Mouse (Mus musculus): Measurements from ENCODE around the gene Smarcc1.

Gene Smarcc1

DNA sequence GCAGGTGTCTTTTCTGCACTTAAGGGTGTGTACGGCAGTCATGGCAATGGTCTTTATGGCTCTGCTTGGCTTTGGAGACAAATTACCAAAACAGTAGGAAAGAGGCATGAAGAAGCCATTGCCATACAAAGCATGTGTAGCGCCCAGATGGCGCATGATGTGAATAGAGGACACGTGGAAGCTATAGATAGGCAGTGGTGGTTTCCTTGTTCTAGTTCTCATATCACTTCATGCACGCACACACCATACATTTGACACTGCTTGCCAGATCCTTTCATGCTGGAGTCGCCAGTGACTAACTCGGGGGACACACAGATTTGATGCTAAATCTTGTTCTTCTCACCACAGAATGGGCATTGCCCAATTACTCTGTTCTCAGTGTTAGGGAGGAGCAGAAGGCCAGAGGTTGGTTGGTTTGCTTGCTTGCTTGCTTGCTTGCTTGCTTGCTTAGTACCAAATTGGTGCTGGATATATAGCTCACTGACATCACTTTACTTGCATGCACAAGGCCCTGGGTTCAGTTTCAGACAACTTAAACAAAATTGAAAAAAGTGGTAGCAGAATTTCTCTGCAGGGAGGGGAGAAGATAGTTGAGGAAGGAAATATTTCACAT lies 125.8 kb downstream of the Smarcc1 start, which contains the start of gene Cspg5:
TSS of gene Cspg5 (plus strand) at position 563 of the 613 bp plus-strand sequence.
- peak in 1 of 2 experiments; percentile 11 for DNase-seq

DNA sequence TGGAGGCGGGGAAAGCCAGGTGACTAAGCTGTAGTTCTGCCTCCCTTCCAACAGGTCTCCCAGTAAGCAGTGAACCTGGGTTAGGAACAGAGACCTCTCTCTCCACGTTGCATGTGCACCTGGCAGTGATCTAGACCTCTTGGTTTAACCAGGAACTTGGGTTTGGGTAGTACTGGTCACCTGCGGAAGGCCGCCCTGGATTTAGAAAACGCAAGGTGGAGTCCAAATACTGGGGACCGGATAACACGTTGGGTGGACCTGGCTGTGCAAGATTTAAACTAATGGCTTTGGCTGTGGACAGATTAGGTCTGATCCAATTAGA lies 127.0 kb downstream of the Smarcc1 start:
- DNase-seq = no peak

DNA sequence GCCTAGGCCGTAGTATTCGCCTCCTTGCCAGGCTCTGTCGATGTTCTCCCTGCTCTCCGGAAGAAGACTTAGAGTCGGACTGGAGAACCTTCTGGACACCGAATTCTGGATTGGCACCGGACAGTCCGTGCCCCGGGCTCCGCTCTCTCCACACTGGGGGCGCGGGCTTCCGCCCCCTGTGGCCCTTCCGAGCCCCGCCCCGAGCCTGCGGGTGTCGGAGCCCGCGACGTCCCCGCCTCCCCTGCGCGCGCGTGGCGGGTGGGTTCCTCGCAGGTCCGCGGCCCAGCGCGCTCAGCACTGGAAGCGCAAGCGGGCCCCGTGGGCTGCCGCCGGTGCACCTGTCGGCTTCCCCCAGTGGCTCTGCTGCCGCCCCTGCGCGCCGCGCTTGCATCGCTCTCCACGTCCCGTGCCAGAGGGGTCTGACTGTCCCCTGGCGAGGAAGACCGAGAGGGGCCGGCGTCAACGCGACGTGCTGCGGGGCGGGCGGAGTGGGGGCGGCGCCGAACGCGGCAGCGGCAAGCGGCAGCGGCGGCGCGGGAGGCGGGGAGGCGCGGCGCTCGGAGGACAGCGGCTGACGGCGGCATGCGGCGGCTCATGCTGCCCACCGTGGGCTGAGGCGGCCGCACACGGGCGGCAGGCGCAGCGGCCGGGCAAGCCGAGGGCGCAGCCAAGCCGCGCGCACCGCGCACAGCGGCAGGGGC lies 127.5 kb downstream of the Smarcc1 start:
- DNase-seq = peak; percentile 9 to 47

DNA sequence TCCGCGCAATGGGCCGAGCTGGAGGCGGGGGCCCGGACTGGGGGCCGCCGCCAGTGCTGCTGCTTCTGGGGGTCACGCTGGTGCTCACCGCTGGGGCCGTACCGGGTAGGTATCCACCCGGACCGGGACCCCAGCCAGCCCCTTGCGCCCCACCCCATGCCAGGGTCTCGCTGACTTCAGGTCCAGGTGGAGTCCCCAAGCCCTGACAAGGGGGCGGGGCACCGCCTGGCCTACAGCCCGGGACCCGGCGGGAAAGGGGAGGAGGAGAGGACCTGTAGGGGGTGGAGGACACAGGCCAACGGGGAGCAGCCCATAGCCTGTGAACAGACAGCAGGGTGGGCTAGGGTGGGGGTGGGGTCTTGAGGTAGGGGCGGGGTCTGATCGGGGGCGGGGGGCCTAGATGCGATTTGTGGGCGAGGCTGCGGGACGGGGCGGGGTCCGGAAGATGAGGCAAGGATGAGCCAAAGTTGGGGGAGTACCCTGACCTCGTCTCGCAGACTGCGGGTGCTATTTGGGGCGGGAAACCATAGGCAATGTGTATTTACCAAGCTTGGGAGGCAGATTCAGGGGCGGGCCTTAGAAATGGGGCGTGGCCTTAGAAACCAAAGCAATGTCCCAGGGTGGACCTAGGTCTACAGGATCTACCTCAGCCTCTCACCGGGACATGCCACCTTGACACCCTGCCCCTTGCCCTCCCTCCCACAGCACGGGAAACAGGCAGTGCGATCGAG lies 128.2 kb downstream of the Smarcc1 start:
- DNase-seq = peak; percentile 45 to 74

DNA sequence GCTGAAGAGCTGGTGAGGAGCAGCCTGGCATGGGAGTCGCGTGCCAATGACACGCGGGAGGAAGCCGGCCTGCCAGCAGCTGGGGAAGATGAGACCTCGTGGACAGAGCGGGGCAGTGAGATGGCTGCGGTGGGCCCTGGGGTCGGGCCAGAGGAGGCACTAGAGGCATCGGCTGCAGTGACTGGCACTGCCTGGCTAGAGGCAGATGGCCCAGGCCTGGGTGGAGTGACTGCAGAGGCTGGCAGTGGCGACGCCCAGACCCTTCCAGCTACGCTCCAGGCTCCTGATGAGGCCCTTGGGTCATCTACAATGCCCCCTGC lies 128.8 kb downstream of the Smarcc1 start:
- DNase-seq = no peak

DNA sequence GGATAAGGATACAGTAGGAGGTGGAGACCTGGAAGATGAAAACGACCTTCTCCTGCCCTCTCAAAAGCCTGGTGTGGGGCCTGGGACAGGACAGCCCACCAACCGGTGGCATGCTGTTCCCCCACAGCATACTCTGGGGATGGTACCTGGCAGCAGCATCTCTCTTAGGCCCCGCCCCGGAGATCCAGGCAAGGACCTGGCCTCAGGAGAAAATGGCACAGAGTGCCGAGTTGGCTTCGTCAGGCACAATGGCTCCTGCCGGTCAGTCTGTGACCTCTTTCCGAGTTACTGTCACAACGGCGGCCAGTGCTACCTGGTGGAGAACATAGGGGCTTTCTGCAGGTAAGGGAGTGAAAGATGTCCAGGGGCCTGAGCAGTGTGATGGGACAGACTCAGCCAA lies 129.5 kb downstream of the Smarcc1 start:
- DNase-seq = no peak

DNA sequence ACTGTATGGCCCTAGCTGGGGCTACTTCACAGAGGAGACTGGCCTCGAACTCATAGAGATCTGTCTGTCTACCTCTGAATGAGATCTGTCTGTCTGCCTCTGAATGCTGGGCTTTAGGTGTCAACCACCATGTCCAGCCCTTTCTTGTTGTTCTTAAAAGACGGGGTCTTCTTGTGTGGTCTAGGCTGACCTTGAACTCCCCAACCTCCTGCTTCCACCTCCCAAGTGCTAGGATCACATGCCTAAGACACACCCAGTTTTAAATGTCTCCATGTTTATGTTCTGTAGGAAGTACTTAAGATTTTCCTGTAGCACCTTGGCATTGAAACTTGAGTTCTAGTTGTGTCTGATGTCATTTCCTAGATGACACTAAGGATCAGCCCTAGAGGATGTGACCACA lies 131.4 kb downstream of the Smarcc1 start:
- no peak for DNase-seq

DNA sequence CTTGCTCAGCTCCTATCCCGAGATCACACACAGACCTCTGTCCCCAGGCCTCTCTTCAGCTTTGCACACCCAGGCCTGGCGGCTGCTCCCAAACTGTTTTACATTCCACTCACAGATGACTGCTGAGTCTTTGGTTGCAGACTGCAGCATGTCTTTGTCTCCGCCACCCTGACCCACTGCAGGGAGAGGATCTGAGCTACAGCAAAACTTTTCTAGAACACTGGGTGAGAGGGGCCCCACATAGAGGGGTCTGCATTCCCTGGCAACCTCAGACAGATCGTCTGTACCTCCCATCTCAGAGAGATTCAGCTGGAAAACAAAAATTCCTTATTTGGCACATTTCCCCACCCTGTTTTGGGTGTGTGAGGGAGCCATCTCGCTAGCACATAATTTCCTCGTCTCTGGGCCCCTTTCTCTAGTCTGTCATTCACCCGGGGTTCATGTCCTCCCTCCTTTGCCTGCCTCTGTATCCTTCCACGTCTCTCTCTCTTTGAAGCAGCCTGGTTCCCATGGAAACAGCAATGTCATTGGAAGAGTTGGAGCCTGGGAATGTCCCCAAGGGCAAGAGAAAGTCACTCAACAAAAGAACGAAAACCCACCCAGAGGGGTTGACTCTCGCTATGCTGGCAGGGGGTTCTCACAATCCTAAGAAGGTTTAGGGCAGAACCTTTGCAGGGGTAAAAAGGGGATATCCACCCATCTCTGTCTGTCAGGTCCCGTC lies 132.5 kb downstream of the Smarcc1 start:
- no peak for DNase-seq

DNA sequence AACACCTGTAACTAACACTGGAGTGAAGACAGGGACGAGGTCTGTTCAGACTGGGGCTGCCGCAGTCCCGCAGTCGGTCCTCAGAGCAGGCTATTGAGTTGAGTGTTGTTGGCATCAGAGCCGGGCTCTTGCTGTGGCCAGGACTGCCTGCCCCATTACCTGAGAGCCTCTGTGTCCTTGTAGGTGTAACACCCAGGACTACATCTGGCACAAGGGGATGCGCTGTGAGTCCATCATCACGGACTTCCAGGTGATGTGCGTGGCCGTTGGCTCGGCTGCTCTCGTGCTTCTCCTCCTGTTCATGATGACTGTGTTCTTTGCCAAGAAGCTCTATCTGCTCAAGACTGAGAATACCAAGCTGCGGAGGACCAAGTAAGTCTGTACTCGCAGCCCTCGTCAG lies 133.3 kb downstream of the Smarcc1 start:
- no peak for DNase-seq

DNA sequence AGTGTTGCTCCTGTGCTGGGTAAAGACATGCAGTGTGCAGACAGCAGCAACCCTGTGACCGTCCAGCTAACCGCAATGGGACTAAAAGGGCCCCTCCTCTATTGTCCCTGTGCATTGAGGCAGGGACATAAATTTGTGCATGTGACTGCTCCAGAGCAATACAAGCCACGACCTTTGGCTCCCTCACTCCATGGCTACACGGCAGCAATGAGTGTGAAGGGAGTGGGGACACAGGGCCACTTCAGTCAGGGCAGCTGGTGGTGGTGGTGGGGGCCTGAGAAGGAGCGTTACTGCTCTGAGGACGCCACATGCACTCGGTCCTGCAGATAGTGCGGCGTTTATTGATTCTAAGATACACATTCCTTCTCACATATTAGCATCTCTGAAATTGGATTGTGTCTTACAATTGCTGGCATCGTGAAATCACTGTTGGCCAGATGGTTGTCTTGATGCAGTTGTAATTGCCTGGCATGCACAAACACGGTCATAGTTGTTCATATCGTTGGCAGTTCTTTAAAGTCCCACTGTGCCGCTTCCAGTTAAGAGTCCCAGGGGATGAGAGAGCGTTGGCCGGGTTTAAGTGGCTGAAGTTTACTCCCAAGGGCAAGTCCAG lies 138.0 kb downstream of the Smarcc1 start:
- no peak for DNase-seq

DNA sequence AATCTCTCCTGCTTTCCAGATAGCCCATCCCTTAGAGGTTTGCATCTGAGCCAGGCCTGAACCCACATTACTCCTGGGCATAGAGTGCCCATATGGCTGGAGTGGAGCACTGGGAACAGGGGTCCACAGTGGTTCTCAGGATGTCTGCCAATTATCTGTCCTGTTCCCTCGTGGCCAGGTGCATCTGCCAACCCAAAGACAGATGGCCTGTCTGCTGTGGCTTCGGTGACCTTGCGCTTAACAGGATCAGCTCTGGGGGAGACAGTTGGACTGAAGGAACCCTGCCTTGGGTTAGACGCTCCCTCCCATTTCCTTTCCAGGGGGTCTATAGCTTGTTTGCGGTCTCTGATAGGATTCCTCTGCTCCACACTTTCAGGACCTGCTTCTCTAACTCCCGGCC lies 141.1 kb downstream of the Smarcc1 start:
- no peak for DNase-seq

DNA sequence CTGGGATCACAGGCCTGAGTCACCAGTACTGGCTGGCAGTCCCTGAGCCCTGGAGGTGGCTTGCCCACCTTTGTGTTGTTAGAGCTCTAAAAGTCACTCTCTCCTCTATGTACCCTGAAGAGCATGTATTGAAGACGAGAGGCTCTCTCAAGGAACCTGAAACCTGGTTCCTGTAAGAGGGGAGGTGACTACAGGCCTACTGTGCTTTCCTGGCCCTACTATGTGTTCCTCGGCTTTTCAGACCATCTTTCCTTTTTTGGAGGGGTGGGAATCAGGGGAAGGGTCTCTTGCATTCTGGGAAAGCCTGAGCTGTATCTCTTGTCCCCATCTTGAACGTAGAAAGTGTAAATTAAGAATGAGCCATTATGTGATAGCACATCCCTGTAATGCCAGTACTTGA lies 141.6 kb downstream of the Smarcc1 start:
- DNase-seq = no peak

DNA sequence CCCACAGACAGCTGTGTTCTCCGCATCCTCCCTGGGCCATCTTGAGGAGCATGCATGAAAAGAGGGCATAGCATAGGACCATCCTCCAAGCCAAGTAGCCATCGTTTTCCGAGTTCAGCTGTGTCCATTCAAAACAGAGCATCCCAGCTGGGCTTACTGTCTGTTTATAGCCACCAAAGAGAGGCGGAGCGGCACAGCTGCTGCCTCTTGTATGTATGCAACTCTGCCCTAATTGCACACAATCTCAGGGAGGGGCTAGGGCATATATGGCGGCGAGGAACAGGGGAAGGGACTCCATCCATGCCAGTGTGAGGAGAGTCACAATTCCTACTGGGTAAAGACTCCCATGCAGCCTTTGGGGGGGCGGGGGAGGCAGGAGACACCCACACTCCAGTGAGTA lies 145.7 kb downstream of the Smarcc1 start:
- DNase-seq = peak in 1 of 2 experiments; percentile 7

DNA sequence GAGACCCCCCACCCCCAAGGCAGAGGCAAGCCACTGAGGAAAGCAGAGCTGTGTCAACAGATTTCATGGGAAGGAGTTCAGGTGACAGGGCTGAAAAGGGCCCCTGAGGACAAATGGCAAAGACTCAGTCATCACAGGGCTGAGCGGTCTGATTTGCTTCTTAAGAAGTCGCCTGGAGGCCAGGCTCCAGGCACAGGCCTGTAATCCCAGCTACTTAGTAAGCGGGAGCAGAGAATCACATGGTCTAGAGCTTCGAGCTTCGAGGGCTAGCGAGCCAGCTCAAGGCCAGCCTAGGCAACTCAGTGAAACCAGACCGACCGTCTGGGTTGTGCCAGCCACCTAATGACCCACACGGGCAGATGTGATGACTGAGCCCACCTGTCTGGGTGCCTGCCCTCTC lies 147.5 kb downstream of the Smarcc1 start:
- no peak for DNase-seq

DNA sequence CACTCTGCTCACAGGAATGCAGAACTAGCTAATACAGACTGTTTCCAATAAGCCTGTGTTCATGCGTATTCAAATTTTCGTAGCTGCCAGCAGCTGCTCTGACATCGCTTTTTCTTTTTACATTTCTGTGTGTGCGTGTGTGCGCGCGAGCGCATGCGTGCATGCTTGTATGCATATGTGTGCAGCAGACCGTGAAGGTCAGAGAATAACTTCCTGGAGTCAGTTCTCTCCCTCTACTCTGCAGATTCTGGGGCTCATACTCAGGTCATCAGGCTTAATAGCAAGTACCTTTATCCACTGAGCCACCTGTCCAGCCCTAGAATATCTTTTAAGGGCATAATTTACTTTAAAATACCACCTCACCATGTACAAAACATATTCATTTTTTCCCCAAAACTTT lies 150.9 kb downstream of the Smarcc1 start:
- DNase-seq = peak in 1 of 2 experiments; percentile 28

DNA sequence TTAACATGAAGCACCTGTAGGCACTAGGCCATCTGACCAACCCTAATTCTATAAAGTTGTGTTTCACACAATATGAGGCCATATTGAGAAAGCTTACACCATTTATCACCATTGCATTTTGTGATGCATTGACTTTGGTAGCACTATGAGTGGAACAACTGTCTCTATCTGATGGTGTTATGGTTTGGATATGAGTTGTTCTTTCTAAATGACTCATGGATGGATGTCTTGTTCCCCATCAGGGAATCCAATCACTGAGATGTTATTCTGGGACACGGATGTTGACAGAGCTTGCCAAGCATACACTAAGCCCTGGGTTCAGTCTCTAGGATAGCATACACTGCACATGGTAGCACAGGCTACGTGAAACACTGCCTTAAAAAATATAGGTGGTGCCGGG lies 154.8 kb downstream of the Smarcc1 start:
- no peak for DNase-seq

DNA sequence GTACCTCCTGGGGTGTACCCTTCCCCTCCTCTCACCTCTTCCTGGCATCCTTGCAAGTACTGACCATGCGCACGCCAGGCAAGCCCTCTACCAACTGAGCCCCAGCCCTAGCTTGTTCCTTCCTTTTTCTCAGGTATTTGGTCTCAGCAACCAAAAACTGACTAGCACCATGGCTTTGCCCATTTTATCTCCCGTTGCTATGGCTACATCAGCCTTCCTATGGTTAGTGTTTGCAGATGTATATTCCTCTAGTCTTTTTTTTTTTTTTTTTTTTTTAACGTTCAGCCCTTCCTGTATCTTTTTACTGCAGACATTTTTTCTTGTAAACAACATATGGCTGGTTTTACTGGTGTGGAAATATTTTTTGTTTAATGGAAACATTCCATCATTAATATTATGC lies 156.0 kb downstream of the Smarcc1 start:
- no peak for DNase-seq

DNA sequence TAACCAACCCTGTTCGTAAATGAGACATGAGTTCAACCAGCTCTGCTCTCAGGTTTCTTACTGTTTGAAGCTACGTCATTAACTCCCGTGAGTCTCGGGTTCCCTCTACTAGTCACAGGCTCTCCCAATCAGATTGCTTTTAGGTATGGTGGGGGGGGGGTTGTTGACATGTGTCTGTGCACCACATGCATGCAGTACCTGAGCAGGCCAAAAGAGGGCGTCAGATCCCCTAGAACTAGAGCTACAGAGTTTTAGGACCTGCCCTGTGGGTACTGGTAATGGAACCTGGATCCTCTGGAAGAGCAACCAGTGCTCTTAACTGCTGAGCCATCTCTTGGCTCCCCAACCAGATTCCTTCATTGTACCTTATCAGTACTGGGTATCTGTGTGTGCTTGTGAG lies 158.4 kb downstream of the Smarcc1 start:
- peak in 1 of 2 experiments; percentile 14 for DNase-seq

DNA sequence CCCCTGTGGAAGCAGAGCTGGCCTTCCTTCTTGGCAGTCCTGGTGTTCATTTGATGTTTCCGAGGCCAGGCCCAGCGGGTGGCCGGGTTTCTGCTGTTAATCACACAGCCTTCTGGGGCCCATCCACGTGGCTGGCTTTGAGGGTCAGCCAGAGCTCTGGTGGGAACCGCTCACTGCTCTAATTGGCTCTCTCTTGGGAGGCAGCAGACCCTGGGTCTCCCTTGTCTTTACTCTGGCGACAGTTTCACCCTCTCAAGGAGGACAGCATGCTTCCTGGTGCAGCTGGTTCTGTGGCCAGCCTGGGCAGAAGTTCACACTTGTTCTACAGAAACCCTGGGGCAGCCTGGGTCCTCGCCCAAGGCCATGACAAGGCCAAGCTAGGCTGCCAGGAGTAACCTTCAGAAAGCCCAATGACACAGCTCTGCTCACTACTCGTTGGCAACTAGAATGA lies 159.9 kb downstream of the Smarcc1 start:
- DNase-seq = no peak

DNA sequence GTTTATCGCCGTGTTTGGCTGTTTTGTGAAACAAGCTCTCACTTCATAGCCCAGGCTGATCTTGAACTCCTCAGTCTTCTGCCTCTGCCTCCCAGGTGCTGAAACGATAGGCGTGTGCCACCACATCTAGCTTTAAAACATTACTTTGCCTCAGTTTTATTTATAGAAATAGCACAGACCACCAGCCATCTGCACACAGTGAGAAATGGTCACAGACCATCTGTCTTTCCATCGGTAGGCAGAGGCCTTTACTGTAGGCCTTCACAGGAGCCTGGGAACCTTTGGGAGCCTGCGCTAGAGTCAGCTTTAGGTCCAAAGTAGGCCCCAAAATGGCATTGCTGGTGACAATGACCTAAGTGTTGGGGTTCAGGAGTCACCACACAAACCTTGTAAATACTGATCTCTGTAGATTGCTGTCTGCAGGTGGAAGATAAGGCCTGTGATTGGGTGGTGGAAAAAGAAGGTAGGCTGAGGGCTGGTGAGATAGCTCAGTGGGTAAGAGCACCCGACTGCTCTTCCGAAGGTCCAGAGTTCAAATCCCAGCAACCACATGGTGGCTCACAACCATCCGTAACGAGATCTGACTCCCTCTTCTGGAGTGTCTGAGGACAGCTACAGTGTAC lies 166.7 kb downstream of the Smarcc1 start:
- no peak for DNase-seq

DNA sequence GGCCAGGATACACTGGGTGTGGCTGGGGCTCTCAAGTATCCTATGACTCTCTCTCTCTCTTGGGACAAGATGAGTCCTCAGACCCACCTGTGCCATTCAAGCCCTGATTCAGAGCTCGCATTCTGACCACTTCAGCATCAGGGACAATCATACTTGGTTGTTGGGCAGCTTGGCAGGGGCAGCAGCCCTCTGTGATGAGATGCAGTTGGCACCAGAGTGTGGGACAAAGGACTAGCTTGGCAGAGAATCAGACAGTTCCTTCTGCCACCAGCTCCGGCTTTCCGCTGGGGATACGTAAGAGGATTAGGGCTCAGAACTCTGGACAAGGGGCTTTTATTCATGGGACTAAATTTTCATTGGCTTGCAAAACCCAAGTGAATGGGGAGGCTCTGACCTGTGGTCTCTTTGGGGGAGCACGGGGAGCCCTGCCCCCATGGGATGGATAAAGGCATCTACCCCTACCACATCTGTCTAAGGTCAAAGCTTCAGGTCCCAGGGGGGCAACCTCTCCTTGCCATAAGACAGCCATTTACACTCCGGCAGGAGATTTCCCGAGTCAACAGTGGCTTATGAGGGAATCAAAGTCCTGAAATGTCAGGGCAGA lies 169.9 kb downstream of the Smarcc1 start:
- DNase-seq = no peak

All from kidney, postnatal 25 days (tissue).